Mouse (Mus musculus) left cerebral cortex, postnatal 14 days (tissue): Measurements from ENCODE around the gene Kdm6b. TPM values are rescaled to one million over a fixed set of nuclear protein-coding genes. Genes with fewer than 3 reads are reported as not detected.

Experiments used
- DNase-seq, 2 experiments: peaks; one replicate each; pipeline ENCODE4 v3.0.0; 2021 to 2022; ENCODE audit warnings: low spot score in 2 of 2, mixed read lengths in 1 of 2
- intact Hi-C: fragments of 180-260 bp; cut with DNase I; formaldehyde crosslinking; loops from one replicate; pipeline ENCODE4 v1.15.1; 2025
- long read RNA-seq, 2 experiments: library from polyadenylated mRNA; stranded (forward); transcript quantifications; one replicate each; pipeline ENCODE4 v2.0.0; 2021
- total RNA-seq, 2 experiments: library from RNA; stranded (reverse); gene quantifications; 2 replicates each; pipeline ENCODE4 v1.2.3; 2021

The Kdm6b gene
- total RNA-seq, result 10 to 100 TPM; 33.0 to 33.3 TPM
- long read RNA-seq, experiment 1, partial matches to known transcripts, result 3 of 4 reads
- long read RNA-seq, experiment 1, other reads (novel, unspliced or antisense), result 1 of 4 reads
- long read RNA-seq, experiment 2, partial matches to known transcripts, result 4 of 6 reads
- long read RNA-seq, experiment 2, other reads (novel, unspliced or antisense), result 2 of 6 reads

DNA sequence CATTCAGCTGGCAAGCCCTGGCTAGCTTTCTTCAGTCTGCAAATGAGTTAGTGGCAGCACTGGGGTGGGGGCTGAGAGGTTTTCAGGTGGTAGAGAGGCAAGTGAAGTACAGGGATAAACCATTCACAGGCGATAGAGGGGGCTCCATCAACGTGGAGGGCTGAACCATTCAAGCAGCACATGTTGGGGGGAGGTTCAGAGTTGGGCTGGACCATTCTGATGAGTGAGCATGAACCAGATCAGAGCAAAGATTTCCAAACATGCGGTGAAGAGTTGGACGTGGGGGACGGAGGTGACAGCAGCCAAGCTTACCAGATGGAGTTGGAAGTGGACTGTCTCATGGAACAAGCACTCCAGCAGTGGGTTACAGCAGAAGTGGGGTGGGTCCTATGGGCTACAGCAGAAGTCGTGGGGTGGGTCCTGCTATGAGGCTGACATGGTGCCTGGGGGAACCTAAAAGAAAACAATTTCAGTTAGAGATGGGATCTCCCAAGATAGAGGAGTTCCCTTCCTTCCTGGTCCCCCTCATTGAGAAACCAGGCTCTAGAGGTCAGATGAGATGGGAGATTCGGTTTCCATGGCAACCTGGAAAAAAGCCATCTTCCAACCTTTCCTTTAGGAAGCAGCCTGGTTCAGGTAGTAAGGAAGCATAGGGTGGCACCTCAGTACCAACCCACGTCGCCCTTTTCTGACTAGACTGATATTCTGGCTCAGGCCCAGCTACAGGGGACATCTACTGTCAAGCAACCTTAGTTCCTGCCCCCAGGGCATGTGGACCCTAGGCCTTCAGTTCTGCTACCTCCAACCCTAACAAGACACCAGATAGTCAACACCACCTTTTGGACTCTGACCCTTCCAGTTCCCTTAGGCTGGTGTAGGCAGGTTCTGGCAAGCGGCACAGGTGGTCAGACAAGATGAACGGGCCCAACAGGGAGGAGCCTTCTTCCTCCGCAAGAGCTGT, at the start of gene Kdm6b:
TSS of gene Kdm6b (minus strand) at position 455 of the 961 bp plus-strand sequence.
- DNase-seq, result peak; percentile 71 to 91
- intact Hi-C loops, result no loop called here

DNA sequence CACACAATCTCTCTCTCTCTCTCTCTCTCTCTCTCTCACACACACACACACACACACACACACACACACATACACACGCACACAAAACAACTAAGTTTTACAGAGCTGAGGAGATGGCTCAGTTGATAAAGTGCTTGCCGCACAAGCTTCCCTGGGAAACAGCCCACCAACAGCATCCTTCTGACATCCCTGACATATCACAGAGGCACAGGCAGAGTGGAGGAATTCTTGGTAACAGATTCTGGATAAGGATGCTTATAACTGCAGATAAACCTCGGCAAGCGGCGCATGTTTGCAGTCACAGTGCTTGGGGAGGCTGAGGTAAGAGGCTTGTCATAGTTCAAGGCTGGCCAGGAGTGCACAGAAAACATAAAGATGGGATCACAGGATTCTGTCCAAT, 48.1 kb upstream of the Kdm6b start:
- intact Hi-C loops, result no loop called here
- DNase-seq, result no peak

DNA sequence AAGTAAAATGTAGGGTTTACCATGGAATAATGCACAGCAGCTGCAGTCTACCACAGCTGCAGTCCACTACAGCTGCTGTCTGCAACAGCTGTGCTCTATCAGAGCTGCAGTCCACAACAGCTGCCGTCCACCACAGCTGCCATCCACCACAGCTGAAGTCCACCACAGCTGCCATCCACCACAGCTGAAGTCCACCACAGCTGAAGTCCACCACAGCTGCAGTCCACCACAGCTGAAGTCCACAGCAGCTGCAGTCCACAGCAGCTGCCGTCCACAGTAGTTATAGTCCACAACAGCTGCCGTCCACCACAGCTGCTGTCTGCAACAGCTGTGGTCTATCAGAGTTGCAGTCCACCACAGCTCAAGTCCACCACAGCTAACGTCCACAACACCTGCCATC, 46.4 kb upstream of the Kdm6b start:
- DNase-seq, result no peak
- intact Hi-C loops, result no loop called here

DNA sequence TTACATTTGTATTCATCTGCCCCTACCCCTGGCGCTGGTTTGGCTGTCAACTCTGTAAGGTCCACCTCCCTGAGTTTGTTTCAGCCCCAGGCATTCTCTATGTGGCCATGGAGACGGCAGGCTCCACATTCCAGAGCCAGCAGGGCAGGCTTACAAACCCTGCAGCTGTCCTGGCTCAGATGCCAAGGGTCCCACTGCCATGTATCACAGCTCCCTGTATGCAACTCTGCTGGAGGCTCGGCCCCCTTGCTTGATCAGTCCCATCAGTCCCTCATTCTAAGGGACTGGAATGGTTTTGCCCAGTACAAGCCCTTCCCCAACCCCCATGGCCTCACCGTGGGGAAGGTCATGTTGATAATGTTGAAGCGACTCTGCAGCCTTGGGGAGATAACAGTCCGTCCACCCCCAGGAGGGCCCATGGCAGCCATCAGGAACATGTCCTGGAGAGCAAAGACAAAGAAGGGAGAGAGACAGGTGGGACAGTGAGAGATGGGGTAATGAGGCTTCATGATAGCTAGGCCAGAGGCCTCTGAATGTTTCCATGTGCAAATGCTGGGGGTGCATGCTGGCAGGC, 43.6 kb upstream of the Kdm6b start:
- intact Hi-C loops, result no loop called here
- DNase-seq, result peak in 1 of 2 experiments; percentile 16

DNA sequence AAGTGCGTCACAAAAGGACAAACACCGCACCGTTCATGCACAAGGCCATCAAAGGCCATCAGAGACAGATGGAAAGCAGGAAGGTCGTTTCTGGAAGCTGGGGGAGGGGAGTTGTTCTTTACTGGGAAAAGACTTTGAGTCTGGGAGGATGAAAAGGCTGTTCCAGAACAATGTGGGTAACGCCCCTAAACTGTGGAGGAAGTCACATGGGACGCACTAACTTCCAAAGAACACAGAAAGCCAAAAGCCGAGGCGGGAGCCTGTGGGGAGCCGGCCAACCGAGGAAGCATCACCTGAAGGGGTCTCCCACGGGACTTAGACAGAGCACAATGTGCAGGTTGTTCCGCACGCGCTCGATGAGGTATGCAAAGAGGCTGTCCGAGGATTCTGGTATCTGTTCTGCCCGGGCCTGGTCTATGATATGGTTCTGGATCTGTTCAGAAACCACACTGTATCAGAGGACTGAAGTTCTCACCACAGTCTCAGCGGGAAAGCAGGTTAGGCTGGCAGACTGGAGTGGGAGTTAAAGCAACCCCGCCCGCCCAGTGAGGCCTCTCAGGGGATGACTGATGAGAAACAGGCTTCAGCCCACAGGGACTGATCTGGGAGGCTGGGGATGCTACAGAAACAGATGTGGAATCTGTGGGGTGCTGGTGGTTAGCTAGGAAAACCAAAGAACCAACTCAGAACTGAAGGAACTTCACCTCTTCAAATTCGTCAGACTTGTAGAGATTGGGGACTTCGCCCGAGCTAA, 38.8 kb upstream of the Kdm6b start:
- intact Hi-C loops, result no loop called here
- no peak for DNase-seq

DNA sequence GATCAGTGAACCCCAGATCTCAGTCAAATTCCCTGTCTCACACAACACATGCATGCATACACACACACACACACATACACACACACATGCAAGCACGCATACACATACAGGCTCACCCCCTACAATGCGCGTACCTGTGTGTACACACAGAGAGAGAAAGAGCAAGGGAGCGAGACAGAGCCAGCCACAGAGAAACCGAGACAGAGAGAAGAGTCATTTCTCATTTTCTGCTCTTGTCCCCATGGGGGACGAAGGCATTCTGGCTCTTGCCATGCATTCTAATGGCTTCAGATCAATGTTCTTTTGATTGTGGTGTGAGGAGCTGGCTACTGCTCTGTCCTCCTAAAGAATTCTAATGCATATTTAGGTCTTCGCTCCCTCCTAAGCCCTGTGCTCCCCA, 33.8 kb upstream of the Kdm6b start:
- intact Hi-C loops, result no loop called here
- no peak for DNase-seq

DNA sequence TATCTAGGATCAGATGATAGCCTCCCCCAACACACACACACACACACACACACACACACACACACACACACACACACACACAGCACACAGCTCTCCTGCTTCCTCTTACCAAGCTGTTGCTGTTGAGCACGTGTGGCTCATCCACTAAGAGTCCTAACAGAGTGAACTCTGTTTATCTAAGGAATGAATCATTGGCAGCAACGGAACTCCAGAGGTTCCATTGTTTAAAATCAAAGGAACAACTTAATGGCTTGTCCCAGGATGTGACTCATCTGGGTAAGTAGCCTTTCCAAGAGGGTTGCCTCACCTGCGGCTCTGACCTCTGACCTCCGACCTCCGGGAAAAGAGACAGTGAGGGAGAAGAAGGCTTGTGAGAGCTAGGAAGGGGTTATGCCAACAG, 29.9 kb upstream of the Kdm6b start:
- intact Hi-C loops, result no loop called here
- DNase-seq, result no peak

DNA sequence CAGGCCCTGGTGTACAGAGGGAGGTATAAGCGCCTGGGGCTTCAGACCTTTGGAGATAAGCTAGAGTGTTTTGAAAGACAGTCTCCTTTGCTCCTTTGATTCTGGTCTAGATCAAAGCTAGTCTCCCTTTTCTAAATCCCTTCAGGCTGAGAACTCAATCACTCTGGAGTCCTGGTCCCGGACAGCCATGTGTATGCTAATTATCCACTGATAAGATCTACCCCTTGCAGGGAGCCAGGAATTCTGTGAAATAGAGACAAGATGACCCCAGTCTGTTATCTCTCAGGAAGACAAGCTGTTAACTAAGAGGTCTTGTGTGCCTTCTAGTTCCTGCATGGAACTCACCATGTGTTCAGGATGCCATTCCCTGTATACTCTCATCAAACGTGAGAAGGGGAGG, 23.8 kb upstream of the Kdm6b start:
- no peak for DNase-seq
- intact Hi-C loops, result no loop called here

DNA sequence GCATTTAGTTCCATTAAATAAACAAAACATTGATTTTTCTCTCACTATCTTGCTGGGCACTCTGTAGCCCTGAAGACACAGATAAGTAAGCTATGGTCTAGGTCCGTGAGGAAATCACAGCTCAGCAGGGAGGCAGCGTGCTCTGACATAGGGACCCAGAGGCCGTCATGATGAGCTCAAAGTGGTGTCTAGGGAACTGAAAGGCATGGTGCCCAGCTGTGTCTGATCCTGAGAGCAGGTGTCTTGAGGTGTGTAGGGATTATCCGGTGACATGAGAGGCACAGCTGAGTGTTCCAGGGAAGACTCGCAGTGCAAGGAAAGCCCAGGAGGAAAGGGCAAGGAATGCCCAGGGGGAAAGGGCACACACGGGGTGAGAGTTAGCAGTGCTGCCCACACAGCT, 19.7 kb upstream of the Kdm6b start:
- intact Hi-C loops, result loop anchor here (5.0 kb wide), 2 partner anchors 36 to 79 kb away; partner anchors contain the start of genes Cyb5d1, Naa38 and Tmem88
- no peak for DNase-seq

DNA sequence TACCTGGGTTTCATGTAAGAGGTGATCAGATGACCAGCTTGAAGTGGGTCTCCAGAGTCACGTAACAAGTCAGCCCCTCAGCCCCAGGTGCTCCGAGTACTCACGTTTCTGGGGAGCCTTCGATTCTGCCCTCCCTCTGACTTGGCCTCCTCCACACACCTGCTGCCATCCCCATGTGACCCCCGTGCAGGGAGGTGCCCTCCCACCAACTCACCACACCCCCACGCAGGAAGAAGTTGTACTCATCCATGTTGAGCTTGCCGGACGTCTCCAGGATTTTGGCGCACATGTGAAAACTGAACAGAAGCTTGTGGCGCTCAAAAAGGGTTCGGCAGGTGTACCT, 19.1 kb upstream of the Kdm6b start:
- DNase-seq, result no peak
- intact Hi-C loops, result loop anchor here (5.0 kb wide), 2 partner anchors 35 to 80 kb away; partner anchors contain the start of genes Cyb5d1, Naa38 and Tmem88

DNA sequence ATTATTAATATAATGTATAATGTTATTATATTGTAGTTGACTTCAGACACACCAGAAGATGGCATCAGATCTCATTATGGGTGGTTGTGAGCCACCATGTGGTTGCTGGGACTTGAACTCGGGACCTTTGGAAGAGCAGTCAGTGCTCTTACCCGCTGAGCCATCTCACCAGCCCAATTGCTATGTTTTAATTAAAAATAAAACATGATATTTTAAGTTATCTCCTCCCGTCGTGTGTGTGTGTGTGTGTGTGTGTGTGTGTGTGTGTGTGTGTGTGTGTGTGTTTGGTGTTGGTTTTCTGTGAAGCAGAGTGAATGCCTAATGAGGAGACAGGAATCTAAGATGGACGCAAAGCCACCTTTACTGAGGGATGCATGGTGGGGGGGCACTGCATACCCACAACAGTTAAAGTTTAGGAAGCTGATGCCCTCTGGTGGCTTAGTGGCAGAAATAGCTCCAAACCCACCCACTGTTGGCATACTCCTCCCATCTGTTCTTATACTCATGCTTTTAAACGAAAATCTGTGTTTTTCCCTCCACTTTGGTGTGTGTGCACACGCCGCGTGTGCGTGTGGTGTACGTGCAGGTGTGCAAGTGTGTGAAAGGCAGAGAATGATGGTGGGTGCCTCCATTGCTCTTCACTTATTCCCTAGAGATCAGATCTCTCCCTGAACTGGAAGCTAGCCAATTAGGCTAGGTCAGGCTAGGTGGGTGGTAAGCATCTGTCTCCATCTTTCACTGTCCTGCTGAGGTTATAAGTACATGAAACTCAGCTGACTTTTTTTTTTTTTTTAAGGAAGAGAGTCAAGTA, 18.6 kb upstream of the Kdm6b start:
- intact Hi-C loops, result loop anchor here (5.0 kb wide), 2 partner anchors 35 to 80 kb away; partner anchors contain the start of genes Cyb5d1, Naa38 and Tmem88
- peak; percentile 80 to 91 for DNase-seq

DNA sequence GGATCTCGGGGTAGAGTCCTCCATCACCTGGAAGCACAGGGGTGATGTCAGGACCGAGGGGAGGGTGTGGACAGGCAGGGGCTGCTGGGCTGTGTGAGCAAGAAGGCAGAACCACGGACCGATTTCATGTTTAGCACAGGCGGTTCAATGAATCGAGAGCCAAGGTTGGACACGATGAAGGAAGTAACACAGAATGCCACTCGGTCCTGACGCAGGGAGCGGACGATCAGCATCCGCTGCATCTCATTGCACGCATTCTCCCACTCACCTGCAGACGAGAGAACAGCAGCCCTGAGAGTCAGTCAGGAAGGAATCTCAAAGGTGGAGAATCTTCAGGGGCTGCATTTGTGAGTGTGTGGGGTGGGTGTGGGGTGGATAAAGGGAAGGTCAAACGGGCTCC, 17.2 kb upstream of the Kdm6b start:
- intact Hi-C loops, result loop anchor here (5.0 kb wide), 2 partner anchors 33 to 82 kb away; partner anchors contain the start of genes Cyb5d1, Naa38 and Tmem88
- DNase-seq, result no peak

DNA sequence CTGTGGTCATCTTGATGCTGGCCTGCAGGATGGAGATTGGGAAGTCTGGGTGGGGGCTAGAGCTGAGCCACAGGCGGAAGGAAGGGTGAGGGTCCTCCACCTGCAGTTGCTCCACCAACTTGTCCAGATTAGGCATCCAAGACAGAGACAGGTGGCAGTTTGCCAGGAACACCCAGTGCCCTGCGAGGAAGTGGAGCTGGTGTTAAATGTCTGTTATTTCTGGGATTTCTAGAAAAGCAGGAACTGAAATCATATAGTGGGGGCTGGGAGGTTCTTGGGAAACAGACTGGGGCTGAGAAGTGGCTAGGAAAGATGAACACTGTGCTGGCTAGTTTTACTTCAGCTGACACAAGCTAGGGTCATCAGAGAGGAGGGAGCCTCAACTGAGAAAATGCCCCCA, 15.8 kb upstream of the Kdm6b start:
- intact Hi-C loops, result no loop called here
- peak; percentile 64 to 67 for DNase-seq

DNA sequence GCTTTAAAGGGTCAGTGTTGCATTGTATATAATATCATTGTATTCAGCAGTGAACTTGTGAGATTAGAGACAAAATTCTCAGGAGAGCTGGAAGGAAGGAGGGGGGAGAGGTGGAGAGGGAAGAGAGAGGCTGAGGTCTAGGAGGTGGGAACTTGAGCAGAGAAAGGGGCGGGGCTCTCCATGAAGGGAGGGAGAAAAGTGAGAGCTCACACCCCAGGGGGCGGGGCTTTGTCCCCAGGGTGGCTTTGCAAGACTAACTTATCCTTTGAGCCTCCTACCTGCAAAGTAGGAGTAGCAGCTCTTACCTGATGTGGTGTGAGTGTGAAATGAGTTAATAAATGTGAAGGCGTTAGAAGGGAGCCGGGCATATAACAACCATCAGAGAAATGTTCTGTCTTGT, 15.3 kb upstream of the Kdm6b start:
- intact Hi-C loops, result no loop called here
- no peak for DNase-seq

DNA sequence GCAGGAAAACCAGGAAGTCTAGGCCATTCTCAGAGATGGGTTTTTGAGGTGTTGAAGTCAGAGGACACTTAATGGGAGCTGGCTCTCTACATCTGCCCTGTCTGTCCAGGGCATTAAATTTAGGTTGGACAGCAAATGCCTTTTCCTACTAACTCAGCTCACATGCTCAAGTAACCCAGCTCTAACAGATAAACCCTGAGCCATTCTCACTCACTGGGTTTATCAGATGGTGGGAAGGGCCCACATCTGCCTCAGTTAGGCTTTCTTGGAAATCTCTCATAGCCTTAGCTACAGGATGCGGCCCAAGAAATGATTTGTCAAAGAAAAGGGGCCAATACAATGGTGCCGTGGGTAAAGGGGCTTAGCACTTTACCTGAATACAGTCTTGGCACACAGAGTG, 12.8 kb upstream of the Kdm6b start:
- DNase-seq, result no peak
- intact Hi-C loops, result no loop called here

DNA sequence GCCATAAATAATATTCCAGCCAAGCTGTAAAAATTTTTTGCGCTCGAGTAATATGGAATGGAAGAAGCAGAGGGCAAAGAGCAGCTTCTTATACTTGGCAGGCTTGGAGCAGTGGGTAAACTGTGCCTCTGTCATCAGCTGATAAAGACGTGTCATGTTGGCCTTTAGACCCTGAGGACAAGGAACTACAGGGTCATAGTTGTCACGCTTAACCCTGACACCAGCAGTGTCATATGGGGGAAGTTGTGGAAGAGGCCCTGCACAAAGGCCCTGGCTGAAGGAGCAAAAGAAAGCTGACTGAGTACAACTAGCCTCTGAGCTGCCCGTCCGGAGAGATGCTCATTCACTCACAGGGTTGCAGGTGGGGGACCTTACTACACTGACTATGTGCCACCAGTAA, 10.4 kb upstream of the Kdm6b start:
- intact Hi-C loops, result no loop called here
- DNase-seq, result no peak

DNA sequence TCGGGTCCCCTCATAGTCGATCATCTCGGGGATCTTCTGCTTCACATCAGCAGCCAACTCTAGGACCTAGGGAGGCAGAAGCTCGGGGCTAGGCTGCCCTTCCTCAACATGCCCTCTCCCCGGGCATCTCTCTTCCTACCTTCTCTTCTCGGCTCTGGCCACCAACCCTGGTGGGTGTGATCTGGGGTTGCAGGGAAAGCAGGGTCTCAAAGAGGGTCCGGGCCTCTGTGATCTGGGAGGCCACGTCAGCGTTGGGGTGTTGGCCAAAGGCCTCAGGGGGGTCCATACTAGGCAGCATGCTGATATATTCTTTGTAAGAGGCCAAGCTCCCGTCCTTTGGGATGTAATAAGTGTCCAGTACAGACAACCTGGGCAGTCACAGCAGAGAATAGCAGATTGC, 9.4 kb upstream of the Kdm6b start:
- no peak for DNase-seq
- intact Hi-C loops, result no loop called here

DNA sequence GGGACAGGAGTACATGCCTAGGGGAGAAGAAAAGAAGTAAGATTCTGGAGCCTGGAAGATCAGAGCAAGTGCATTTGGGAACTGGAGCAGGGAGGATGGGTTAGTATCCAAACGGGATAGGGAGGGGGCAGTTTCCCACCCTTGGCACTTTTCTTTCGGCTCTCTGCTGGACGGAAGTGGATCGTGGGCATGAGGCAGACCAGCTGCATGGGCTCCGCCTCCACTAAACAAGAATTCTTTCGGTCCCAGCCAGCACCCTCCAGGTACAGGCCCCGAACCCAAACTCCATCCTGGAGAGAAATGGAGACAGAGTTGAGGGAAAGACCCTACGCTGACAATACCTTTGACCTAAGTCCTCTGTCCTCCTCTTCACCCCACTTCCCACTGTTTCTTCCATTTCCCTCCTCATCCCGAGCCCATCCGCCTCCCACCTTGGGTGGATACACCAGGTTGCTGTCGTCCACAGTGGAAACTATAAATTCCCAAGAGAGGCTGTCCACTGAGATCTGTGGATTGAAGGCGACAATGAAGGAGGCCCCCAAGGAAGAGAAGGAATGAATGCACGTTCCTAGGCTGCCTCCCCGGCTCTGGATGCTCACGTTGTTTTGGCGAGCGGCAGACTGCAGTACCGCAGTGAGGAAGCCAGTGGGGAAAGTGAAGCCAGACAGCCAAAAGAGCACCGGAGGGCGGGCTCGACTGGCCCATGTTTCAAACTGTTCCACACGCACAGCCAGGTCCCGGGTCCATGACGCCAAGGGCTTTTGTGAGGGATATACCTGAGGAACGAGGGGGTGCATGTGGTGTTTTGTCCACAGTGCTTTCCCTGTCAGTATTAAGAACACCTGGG, 7.9 kb upstream of the Kdm6b start:
- no peak for DNase-seq
- intact Hi-C loops, result no loop called here
